Mouse (Mus musculus) lung, postnatal 36 days (tissue): ENCODE measurements around the gene Serp2.

Experiments
- DNase-seq: peaks from one replicate; pipeline ENCODE4 v3.0.0; 2022; ENCODE audit warnings: mixed read lengths

Gene Serp2

GRCm38 (mm10) chr14:76489128-76489527, 67.6 kb downstream of the Serp2 start:
- DNase-seq = no peak

DNA sequence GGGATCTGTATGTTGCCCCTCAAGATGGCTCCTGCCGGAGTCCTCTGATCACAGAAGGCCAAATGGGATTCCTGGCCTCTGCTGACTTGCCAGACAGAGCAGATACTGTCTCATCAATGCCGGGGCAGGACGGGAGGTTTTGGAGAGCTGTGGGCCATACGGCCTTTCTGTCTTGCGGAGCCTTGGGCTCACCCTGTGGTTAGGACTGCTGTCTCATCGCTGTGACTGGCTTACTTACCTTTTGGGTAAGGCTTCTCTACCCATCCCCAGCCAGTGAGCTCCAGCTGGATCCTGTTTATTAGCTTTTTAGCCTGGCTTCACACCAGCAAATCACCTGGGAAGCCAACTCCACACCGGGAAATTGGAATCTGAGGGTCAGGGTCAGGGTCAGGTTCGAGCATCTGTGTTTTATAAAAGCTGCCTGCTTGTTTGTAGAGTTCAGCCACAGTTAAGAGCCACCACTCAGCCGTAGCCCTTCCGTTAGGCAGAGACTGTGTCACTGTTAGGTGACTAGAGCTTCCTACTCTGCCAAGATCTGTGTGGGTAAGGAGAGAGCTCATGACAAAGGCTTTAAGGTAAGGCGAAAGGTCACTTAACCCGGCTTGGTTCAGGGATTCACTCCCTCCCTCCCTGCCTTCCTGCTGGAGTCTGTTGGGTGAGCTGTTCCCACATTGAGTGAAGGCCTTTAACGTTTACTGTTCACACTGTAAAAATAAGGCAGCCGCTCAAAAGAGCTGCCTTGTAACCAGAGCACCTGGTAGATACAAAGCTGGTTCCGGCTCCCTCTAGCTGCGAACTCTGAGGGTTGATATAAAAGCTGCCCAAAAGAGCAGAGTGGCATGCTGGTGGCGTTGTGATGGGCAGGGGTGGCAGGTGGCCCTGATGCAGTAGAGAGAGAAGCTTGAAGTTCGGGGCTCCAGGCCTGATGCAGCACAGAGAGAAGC, 68.3 kb downstream of the Serp2 start:
- no peak for DNase-seq

GRCm38 (mm10) chr14:76487609-76488008, 69.1 kb downstream of the Serp2 start:
- no peak for DNase-seq

DNA sequence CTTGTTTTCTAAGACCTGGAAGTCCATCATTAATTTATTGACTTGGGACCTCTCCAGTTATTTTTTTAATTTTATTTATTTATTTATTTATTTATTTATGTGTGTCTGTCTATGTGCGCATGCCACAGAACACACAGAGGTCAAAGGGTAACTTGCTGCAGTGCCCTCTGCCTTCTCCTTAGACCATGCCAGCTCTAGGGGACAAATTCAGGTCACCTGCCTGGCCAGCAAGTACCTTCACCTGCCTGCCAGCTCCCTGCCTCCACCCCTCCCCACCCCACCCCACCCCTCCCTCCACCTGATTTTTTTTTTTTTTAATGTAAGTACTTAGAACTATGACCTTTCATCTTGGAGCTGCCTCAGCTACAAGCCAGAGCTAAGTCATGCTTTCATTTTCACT, 73.0 kb downstream of the Serp2 start:
- DNase-seq = no peak
